13 mouse cellular contexts compared by ENCODE assay signal in genomic region chr13:30354991-30355580, GRCm38 (mm10).
"Had no signal": no experiment of that assay in that cellular context is flagged by ENCODE, and none has a peak within 500 bp of the region (broad histone marks: within the 10 kb centered on the region; RNA-seq: fewer than 3 reads in every experiment).

No protein-coding gene starts in this region.

- H3K9me3 ChIP-seq: kidney, embryonic 15.5 days; limb, embryonic 12.5 days; liver, embryonic 13.5 days; midbrain, embryonic 13.5 days; stomach, embryonic 15.5 days had no signal

- ATAC-seq: lung, postnatal 0 days; midbrain, embryonic 13.5 days had no signal

- H3K4me1 ChIP-seq: kidney, embryonic 15.5 days; limb, embryonic 12.5 days; midbrain, embryonic 13.5 days; stomach, embryonic 15.5 days had no signal

- H3K27me3 ChIP-seq: limb, embryonic 12.5 days; liver, embryonic 13.5 days; midbrain, embryonic 13.5 days; stomach, embryonic 15.5 days had no signal

- H3K4me2 ChIP-seq: kidney, embryonic 15.5 days; limb, embryonic 12.5 days; liver, embryonic 13.5 days; midbrain, embryonic 13.5 days; stomach, embryonic 15.5 days had no signal

- DNase-seq: kidney, postnatal 25 days; liver, embryonic 13.5 days; lung, adult 2 months; lung, postnatal 36 days; right cerebral cortex, postnatal 14 days; thymus, adult 2 months; thymus, postnatal 25 days had no signal

- H3K4me3 ChIP-seq: kidney, embryonic 15.5 days; left cerebral cortex, adult 2 months; limb, embryonic 12.5 days; liver, embryonic 13.5 days; midbrain, embryonic 13.5 days; stomach, embryonic 15.5 days had no signal

- H3K9ac ChIP-seq: kidney, embryonic 15.5 days; limb, embryonic 12.5 days; liver, embryonic 13.5 days; midbrain, embryonic 13.5 days; stomach, embryonic 15.5 days had no signal

- H3K36me3 ChIP-seq: kidney, embryonic 15.5 days; limb, embryonic 12.5 days; liver, embryonic 13.5 days; midbrain, embryonic 13.5 days; stomach, embryonic 15.5 days had no signal

- H3K27ac ChIP-seq: kidney, embryonic 15.5 days; left cerebral cortex, adult 2 months; limb, embryonic 12.5 days; liver, embryonic 13.5 days; midbrain, embryonic 13.5 days; stomach, embryonic 15.5 days had no signal
